9 mouse cellular contexts compared by ENCODE assay signal in genomic region chr5:111267100-111267499, GRCm38 (mm10).
A peak's percentile ranks its signal among the peaks of the same experiment; 100 is the strongest.
DNase-seq lines count a peak whose midpoint lies in the region; ATAC-seq lines count a peak whose summit lies in the region.
"Had no signal": no experiment of that assay in that cellular context is flagged by ENCODE, and none has a peak within 500 bp of the region (broad histone marks: within the 10 kb centered on the region; RNA-seq: fewer than 3 reads in every experiment).

No protein-coding gene starts in this region.

- H3K4me3 ChIP-seq in liver, embryonic 12.5 days, result no peak overlapping the region
- H3K4me3 ChIP-seq: midbrain, embryonic 10.5 days had no signal

- 29% methylated on average over 3 of the region's 3 CpGs for WGBS in liver, embryonic 12.5 days (ENCODE audit: insufficient replicate concordance)

- H3K27ac ChIP-seq in liver, embryonic 12.5 days, result no peak overlapping the region
- H3K27ac ChIP-seq: midbrain, embryonic 10.5 days had no signal

- H3K4me1 ChIP-seq in liver, embryonic 12.5 days, result peaks cover 16% of the 10 kb centered on the region

- no peaks in the 10 kb centered on the region for H3K27me3 ChIP-seq in liver, embryonic 12.5 days (replicated peaks)

- DNase-seq in adrenal gland, postnatal 14 days, result peak; percentile 56
- no peak for DNase-seq in adrenal gland, postnatal 4 days (ENCODE audit: low spot score in 2 of 2)
- DNase-seq in spleen, postnatal 36 days (ENCODE audit: low spot score in 2 of 2), result peak; percentile 11
- no peak for DNase-seq in spleen, postnatal 10 days (ENCODE audit: low spot score in 2 of 2)
- DNase-seq in kidney, postnatal 14 days, result peak; percentile 69
- DNase-seq in left cerebral cortex, adult 8-10 months (ENCODE audit: low spot score in 2 of 2), result no peak
- no peak for DNase-seq in frontal cortex, postnatal 25 days (ENCODE audit: low spot score in 2 of 2)

- H3K36me3 ChIP-seq in liver, embryonic 12.5 days, result peaks cover 7% of the 10 kb centered on the region; the same call in 1 of the 2 replicates

- no peaks in the 10 kb centered on the region for H3K9me3 ChIP-seq in liver, embryonic 12.5 days (replicated peaks)

- H3K9ac ChIP-seq in liver, embryonic 12.5 days, result no peak overlapping the region

- no peak overlapping the region for H3K4me2 ChIP-seq in liver, embryonic 12.5 days

- ATAC-seq in liver, embryonic 12.5 days, result no peak

Comparison
In these comparisons a context has a peak if more than half of its experiments do, and no peak if none do; other contexts are left out.
1. DNase-seq: peak in adrenal gland, postnatal 14 days (single experiment), spleen, postnatal 36 days (2 of 2) and kidney, postnatal 14 days (single experiment); none in adrenal gland, postnatal 4 days (0 of 2), spleen, postnatal 10 days (0 of 2), left cerebral cortex, adult 8-10 months (0 of 2) and frontal cortex, postnatal 25 days (0 of 2).